Mouse (Mus musculus): ENCODE results near the gene Adcy6. TPM values are rescaled to one million over a fixed set of nuclear protein-coding genes. Genes with fewer than 3 reads are reported as not detected.

The Adcy6 gene
- total and polyA plus RNA-seq, 3 experiments, result 0.06 to 1.5 TPM; not detected in 1

DNA sequence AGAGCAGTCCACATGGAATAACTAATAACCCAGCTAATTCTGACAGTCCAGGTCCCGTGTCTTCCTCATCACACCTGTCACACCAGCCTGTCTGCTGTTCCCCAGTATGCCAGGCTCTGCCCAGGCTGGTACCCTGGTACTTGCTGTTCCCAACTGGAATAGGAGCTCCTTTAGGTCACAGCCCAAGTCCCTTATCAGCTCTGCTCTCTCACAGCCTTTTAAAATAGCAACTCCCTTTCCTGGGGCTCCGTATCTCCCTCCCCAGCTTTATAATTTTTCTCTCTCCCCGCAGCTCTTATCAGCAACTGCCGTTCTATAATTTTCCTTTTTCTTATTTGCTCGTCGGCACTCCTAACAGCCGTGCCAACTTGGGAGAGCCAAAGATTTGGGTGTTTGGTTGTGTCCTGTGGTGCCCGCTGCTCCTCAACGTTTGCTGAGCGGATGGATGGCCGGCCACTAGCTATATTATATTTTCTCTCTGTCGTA, 3.8 kb downstream of the Adcy6 start:
- Histone ChIP-seq H3K9ac (ENCODE audit: insufficient read depth, low read depth) (no peak overlapping the region), H3K36me3 (replicated peaks in 1 of 2; ENCODE audit: control insufficient read depth in 1 of 2, insufficient read depth in 1 of 2, low read length in 1 of 2) (no peaks in the 10 kb centered on the region), H3K27me3 (replicated peaks) (peaks cover 93% of the 10 kb centered on the region), H3K4me2 (ENCODE audit: insufficient read depth, low read depth, poor library complexity, severe bottlenecking) (no peak overlapping the region), H3K4me3 (replicated peaks in 1 of 3; ENCODE audit: low read depth in 2 of 3, low read length in 2 of 3, poor library complexity in 1 of 3) (no peak overlapping the region), H3K9me3 (replicated peaks; ENCODE audit: low read length) (no peaks in the 10 kb centered on the region), H3K27ac (ENCODE audit: insufficient read depth, low read depth) (no peak overlapping the region), H3K79me2 (replicated peaks; ENCODE audit: control insufficient read depth, extremely low read depth, insufficient read depth, poor library complexity, severe bottlenecking) (no peaks in the 10 kb centered on the region), H3K4me1 (ENCODE audit: control insufficient read depth in 1 of 2, insufficient read depth in 2 of 2) (0 out of 4 replicates have a peak, but pooled peaks cover 0 to 3% of the 10 kb centered on the region in 2 experiments)
- no peak for TF ChIP-seq JUND (conservative IDR thresholded peaks at IDR 0.05; ENCODE audit: low read depth, low read length)
- dilution Hi-C loops (cut with MboI; ENCODE audit: extremely low pct_ligation_motif_present, extremely low pct_unique_long_range_greater_than_20kb, low sequenced_read_pairs), result no loop called here
- in situ Hi-C loops (cut with MboI; ENCODE audit: low pct_ligation_motif_present, low pct_unique_long_range_greater_than_20kb, low sequenced_read_pairs), result no loop called here
- DNase-seq (ENCODE audit: extremely low read depth), result no peak

DNA sequence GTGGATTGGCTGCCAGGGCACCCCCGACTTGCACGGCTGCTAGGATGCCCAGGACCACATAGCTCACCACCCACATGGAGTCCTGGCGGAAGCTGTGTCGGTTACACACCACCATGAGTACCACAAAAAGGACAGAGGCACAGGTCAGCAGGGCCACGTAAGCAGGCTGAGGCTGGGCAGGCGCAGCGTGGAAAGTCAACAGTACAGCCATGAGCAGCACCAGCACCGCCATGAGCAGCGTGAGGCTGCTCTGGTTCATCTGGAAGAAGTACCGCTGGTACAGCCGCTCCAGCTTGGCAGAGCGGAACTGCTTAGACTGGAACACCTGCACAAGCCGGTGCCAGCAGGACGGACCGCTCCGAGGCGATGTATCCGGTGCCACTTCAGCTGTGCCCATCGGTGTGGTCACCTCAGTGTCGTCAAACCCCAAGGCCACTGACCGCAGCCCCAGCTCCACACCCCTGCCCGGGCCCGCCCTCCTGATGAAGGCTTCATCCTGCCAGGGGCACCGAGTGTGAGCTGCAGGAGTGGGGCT, 5.8 kb downstream of the Adcy6 start:
- Histone ChIP-seq H3K79me2 (replicated peaks; ENCODE audit: control insufficient read depth, extremely low read depth, insufficient read depth, poor library complexity, severe bottlenecking) (no peaks in the 10 kb centered on the region), H3K9me3 (replicated peaks; ENCODE audit: low read length) (no peaks in the 10 kb centered on the region), H3K9ac (ENCODE audit: insufficient read depth, low read depth) (no peak overlapping the region), H3K4me1 (ENCODE audit: control insufficient read depth in 1 of 2, insufficient read depth in 2 of 2) (peaks cover 4 to 10% of the 10 kb centered on the region in 2 experiments; a peak in 3 of 4 replicates), H3K4me2 (ENCODE audit: insufficient read depth, low read depth, poor library complexity, severe bottlenecking) (no peak overlapping the region), H3K4me3 (replicated peaks in 1 of 3; ENCODE audit: low read depth in 2 of 3, low read length in 2 of 3, poor library complexity in 1 of 3) (no peak overlapping the region), H3K27me3 (replicated peaks) (peaks cover 92% of the 10 kb centered on the region), H3K27ac (ENCODE audit: insufficient read depth, low read depth) (no peak overlapping the region), H3K36me3 (replicated peaks in 1 of 2; ENCODE audit: control insufficient read depth in 1 of 2, insufficient read depth in 1 of 2, low read length in 1 of 2) (no peaks in the 10 kb centered on the region)
- DNase-seq (ENCODE audit: extremely low read depth), result no peak
- dilution Hi-C loops (cut with MboI; ENCODE audit: extremely low pct_ligation_motif_present, extremely low pct_unique_long_range_greater_than_20kb, low sequenced_read_pairs) (no loop called here), in situ Hi-C loops (cut with MboI; ENCODE audit: low pct_ligation_motif_present, low pct_unique_long_range_greater_than_20kb, low sequenced_read_pairs) (no loop called here)
- no peak for TF ChIP-seq POLR2AphosphoS2 (IDR thresholded peaks at IDR 0.05; ENCODE audit: low read depth, low read length)
- TF ChIP-seq KAT2A (IDR thresholded peaks at IDR 0.05; ENCODE audit: insufficient replicate concordance, low read length), result no peak
- TF ChIP-seq ETS1 (conservative IDR thresholded peaks at IDR 0.05; ENCODE audit: low read depth, low read length), result no peak
- TF ChIP-seq MAX (IDR thresholded peaks at IDR 0.05; ENCODE audit: low read length), result no peak
- no peak for TF ChIP-seq NRF1 (IDR thresholded peaks at IDR 0.05; ENCODE audit: low read depth, low read length)
- TF ChIP-seq ZC3H11A (IDR thresholded peaks at IDR 0.05; ENCODE audit: low read depth, low read length), result no peak
- TF ChIP-seq RAD21 (IDR thresholded peaks at IDR 0.05; ENCODE audit: low read depth, low read length), result no peak
- TF ChIP-seq JUN (IDR thresholded peaks at IDR 0.05; ENCODE audit: insufficient read depth, low read depth, low read length), result no peak
- no peak for TF ChIP-seq RCOR1 (conservative IDR thresholded peaks at IDR 0.05; ENCODE audit: low read depth, low read length)
- no peak for TF ChIP-seq EP300 (IDR thresholded peaks at IDR 0.05; ENCODE audit: low read length)
- no peak for TF ChIP-seq USF2 (conservative IDR thresholded peaks at IDR 0.05; ENCODE audit: low read depth, low read length)

DNA sequence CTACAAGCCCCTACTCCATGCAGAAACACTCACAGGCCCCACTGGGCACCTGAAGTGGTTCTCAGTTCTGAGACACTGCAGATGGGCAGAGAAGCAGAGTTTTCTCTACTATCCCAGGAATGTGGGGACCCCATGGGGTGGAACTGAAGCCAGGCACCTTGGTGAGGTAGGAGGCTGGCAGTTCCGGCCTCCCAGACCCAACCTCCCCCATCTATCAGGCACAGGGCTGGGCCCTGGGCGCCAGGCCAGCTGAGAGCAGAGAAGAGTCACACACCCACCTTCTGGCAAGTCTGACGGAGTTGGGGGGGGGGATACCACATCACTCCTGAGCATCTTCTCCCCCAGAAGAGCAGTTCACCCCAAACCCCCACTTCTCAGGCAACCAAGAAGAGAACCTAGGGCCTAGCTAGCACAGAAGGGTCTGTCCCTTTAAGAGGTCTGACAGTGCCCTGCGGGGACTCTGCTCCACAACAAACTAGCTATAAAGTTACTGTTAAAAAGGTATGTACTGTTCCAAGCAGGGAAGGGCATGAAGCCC, 6.9 kb downstream of the Adcy6 start:
- Histone ChIP-seq H3K4me3 (replicated peaks in 1 of 3; ENCODE audit: low read depth in 2 of 3, low read length in 2 of 3, poor library complexity in 1 of 3) (no peak overlapping the region), H3K79me2 (replicated peaks; ENCODE audit: control insufficient read depth, extremely low read depth, insufficient read depth, poor library complexity, severe bottlenecking) (no peaks in the 10 kb centered on the region), H3K9ac (ENCODE audit: insufficient read depth, low read depth) (no peak overlapping the region), H3K4me1 (ENCODE audit: control insufficient read depth in 1 of 2, insufficient read depth in 2 of 2) (peaks cover 4 to 6% of the 10 kb centered on the region in 2 experiments; a peak in 3 of 4 replicates), H3K4me2 (ENCODE audit: insufficient read depth, low read depth, poor library complexity, severe bottlenecking) (no peak overlapping the region), H3K9me3 (replicated peaks; ENCODE audit: low read length) (no peaks in the 10 kb centered on the region), H3K27me3 (replicated peaks) (peaks cover 92% of the 10 kb centered on the region), H3K27ac (ENCODE audit: insufficient read depth, low read depth) (no peak overlapping the region), H3K36me3 (replicated peaks in 1 of 2; ENCODE audit: control insufficient read depth in 1 of 2, insufficient read depth in 1 of 2, low read length in 1 of 2) (no peaks in the 10 kb centered on the region)
- dilution Hi-C loops (cut with MboI; ENCODE audit: extremely low pct_ligation_motif_present, extremely low pct_unique_long_range_greater_than_20kb, low sequenced_read_pairs), result no loop called here
- no peak for TF ChIP-seq MAZ (IDR thresholded peaks at IDR 0.05; ENCODE audit: low read depth, low read length)
- TF ChIP-seq MEF2A (IDR thresholded peaks at IDR 0.05; ENCODE audit: borderline replicate concordance, low read depth, low read length), result no peak
- no peak for TF ChIP-seq SIN3A (IDR thresholded peaks at IDR 0.05; ENCODE audit: low read length)
- TF ChIP-seq TCF12 (IDR thresholded peaks at IDR 0.05; ENCODE audit: low read depth, low read length), result no peak
- no peak for TF ChIP-seq JUND (conservative IDR thresholded peaks at IDR 0.05; ENCODE audit: low read depth, low read length)
- no peak for TF ChIP-seq SMC3 (IDR thresholded peaks at IDR 0.05; ENCODE audit: low read depth, low read length)
- TF ChIP-seq MYC (IDR thresholded peaks at IDR 0.05; ENCODE audit: low read depth, low read length), result no peak
- no peak for TF ChIP-seq ZMIZ1 (IDR thresholded peaks at IDR 0.05; ENCODE audit: low read depth, low read length)
- TF ChIP-seq MAX (IDR thresholded peaks at IDR 0.05; ENCODE audit: low read length), result no peak
- TF ChIP-seq PAX5 (IDR thresholded peaks at IDR 0.05; ENCODE audit: low read length), result no peak
- TF ChIP-seq ZNF384 (IDR thresholded peaks at IDR 0.05; ENCODE audit: low read depth, low read length), result no peak
- in situ Hi-C loops (cut with MboI; ENCODE audit: low pct_ligation_motif_present, low pct_unique_long_range_greater_than_20kb, low sequenced_read_pairs), result no loop called here
- no peak for DNase-seq (ENCODE audit: extremely low read depth)

All from CH12.LX (cell line).